Mouse (Mus musculus): ENCODE results near the gene Tmx1. TPM values are rescaled to one million over a fixed set of nuclear protein-coding genes. Genes with fewer than 3 reads are reported as not detected.

Tmx1 gene
- polyA plus RNA-seq, 1 experiment from 2014 or later, result 93.4 TPM

- ATAC-seq (replicated peaks; ENCODE audit: low FRiP score, low read depth) (no peak), DNase-seq (ENCODE audit: low spot score) (no peak)
- 96% methylated on average over 3 of the region's 3 CpGs for WGBS
- H3K9ac ChIP-seq (ENCODE audit: low read depth, low read length), result no peak overlapping the region
- TF ChIP-seq CTCF (IDR thresholded peaks at IDR 0.05; ENCODE audit: low read depth), result no peak
- H3K4me2 ChIP-seq (ENCODE audit: low read length), result no peak overlapping the region
- H3K9me3 ChIP-seq (replicated peaks; ENCODE audit: low read length), result no peaks in the 10 kb centered on the region
- no peak overlapping the region for H3K4me3 ChIP-seq (replicated peaks; ENCODE audit: low read depth, low read length)
- H3K27me3 ChIP-seq (ENCODE audit: insufficient read depth, low read length), result no peaks in the 10 kb centered on the region
- H3K4me1 ChIP-seq (replicated peaks; ENCODE audit: insufficient read depth, low read length), result 0 out of 2 replicates have a peak, but pooled peaks cover 9% of the 10 kb centered on the region
- H3K27ac ChIP-seq, result no peak overlapping the region
- no peaks in the 10 kb centered on the region for H3K36me3 ChIP-seq (ENCODE audit: insufficient read depth, low read length)
Observed at GRCm38 (mm10) chr12:70451533-70451932, 1.4 kb upstream of the Tmx1 start.

GRCm38 (mm10) chr12:70452143-70452542, 752 bp upstream of the Tmx1 start:
- no peak overlapping the region for H3K27ac ChIP-seq
- peak overlapping the region; percentile 58; the same call in 1 of the 2 replicates for H3K4me3 ChIP-seq (replicated peaks; ENCODE audit: low read depth, low read length)
- H3K9ac ChIP-seq (ENCODE audit: low read depth, low read length), result no peak overlapping the region
- 70% methylated on average over 2 of the region's 2 CpGs for WGBS
- no peaks in the 10 kb centered on the region for H3K9me3 ChIP-seq (replicated peaks; ENCODE audit: low read length)
- H3K4me1 ChIP-seq (replicated peaks; ENCODE audit: insufficient read depth, low read length), result 0 out of 2 replicates have a peak, but pooled peaks cover 9% of the 10 kb centered on the region
- no peaks in the 10 kb centered on the region for H3K27me3 ChIP-seq (ENCODE audit: insufficient read depth, low read length)
- no peak for DNase-seq (ENCODE audit: low spot score)
- no peak for TF ChIP-seq CTCF (IDR thresholded peaks at IDR 0.05; ENCODE audit: low read depth)
- peak overlapping the region; percentile 67; the same call in 1 of the 2 replicates for H3K4me2 ChIP-seq (ENCODE audit: low read length)
- 0 out of 2 replicates have a peak, but pooled peaks cover 4% of the 10 kb centered on the region for H3K36me3 ChIP-seq (ENCODE audit: insufficient read depth, low read length)
- no peak for ATAC-seq (replicated peaks; ENCODE audit: low FRiP score, low read depth)

- Histone ChIP-seq H3K9me3 (replicated peaks; ENCODE audit: low read length) (no peaks in the 10 kb centered on the region), H3K27me3 (ENCODE audit: insufficient read depth, low read length) (no peaks in the 10 kb centered on the region), H3K4me1 (replicated peaks; ENCODE audit: insufficient read depth, low read length) (0 out of 2 replicates have a peak, but pooled peaks cover 9% of the 10 kb centered on the region), H3K36me3 (ENCODE audit: insufficient read depth, low read length) (peaks cover 20% of the 10 kb centered on the region; the same call in 1 of the 2 replicates), H3K4me2 (ENCODE audit: low read length) (no peak overlapping the region), H3K9ac (ENCODE audit: low read depth, low read length) (no peak overlapping the region), H3K27ac (no peak overlapping the region), H3K4me3 (replicated peaks; ENCODE audit: low read depth, low read length) (no peak overlapping the region)
- no peak for TF ChIP-seq CTCF (IDR thresholded peaks at IDR 0.05; ENCODE audit: low read depth)
- DNase-seq (ENCODE audit: low spot score) (no peak), ATAC-seq (replicated peaks; ENCODE audit: low FRiP score, low read depth) (no peak)
- 93% methylated on average over 8 of the region's 8 CpGs for WGBS
Observed at GRCm38 (mm10) chr12:70455226-70455625, 2.3 kb downstream of the Tmx1 start.

GRCm38 (mm10) chr12:70459546-70459945, 6.7 kb downstream of the Tmx1 start:
- WGBS, result 95% methylated on average over 1 of the region's 1 CpGs
- no peaks in the 10 kb centered on the region for H3K9me3 ChIP-seq (replicated peaks; ENCODE audit: low read length)
- H3K27ac ChIP-seq, result no peak overlapping the region
- H3K4me2 ChIP-seq (ENCODE audit: low read length), result no peak overlapping the region
- no peaks in the 10 kb centered on the region for H3K4me1 ChIP-seq (replicated peaks; ENCODE audit: insufficient read depth, low read length)
- H3K36me3 ChIP-seq (ENCODE audit: insufficient read depth, low read length), result peaks cover 26% of the 10 kb centered on the region; the same call in 1 of the 2 replicates
- TF ChIP-seq CTCF (IDR thresholded peaks at IDR 0.05; ENCODE audit: low read depth), result no peak
- H3K27me3 ChIP-seq (ENCODE audit: insufficient read depth, low read length), result no peaks in the 10 kb centered on the region
- DNase-seq (ENCODE audit: low spot score) (no peak), ATAC-seq (replicated peaks; ENCODE audit: low FRiP score, low read depth) (no peak)
- no peak overlapping the region for H3K4me3 ChIP-seq (replicated peaks; ENCODE audit: low read depth, low read length)
- H3K9ac ChIP-seq (ENCODE audit: low read depth, low read length), result no peak overlapping the region

- H3K4me1 ChIP-seq (replicated peaks; ENCODE audit: insufficient read depth, low read length), result no peaks in the 10 kb centered on the region
- WGBS, result 88% methylated on average over 4 of the region's 4 CpGs
- peaks cover 22% of the 10 kb centered on the region; the same call in 1 of the 2 replicates for H3K36me3 ChIP-seq (ENCODE audit: insufficient read depth, low read length)
- ATAC-seq (replicated peaks; ENCODE audit: low FRiP score, low read depth) (no peak), DNase-seq (ENCODE audit: low spot score) (no peak)
- H3K9me3 ChIP-seq (replicated peaks; ENCODE audit: low read length), result no peaks in the 10 kb centered on the region
- H3K4me2 ChIP-seq (ENCODE audit: low read length), result no peak overlapping the region
- no peak overlapping the region for H3K9ac ChIP-seq (ENCODE audit: low read depth, low read length)
- H3K4me3 ChIP-seq (replicated peaks; ENCODE audit: low read depth, low read length), result no peak overlapping the region
- no peaks in the 10 kb centered on the region for H3K27me3 ChIP-seq (ENCODE audit: insufficient read depth, low read length)
- H3K27ac ChIP-seq, result no peak overlapping the region
- TF ChIP-seq CTCF (IDR thresholded peaks at IDR 0.05; ENCODE audit: low read depth), result no peak
Observed at GRCm38 (mm10) chr12:70464016-70464415, 11.1 kb downstream of the Tmx1 start.

- no peaks in the 10 kb centered on the region for H3K9me3 ChIP-seq (replicated peaks; ENCODE audit: low read length)
- 73% methylated on average over 3 of the region's 3 CpGs for WGBS
Observed at GRCm38 (mm10) chr12:70475336-70475735, 22.4 kb downstream of the Tmx1 start.

More at GRCm38 (mm10) chr12:70475336-70475735, 22.4 kb downstream of the Tmx1 start:
- H3K4me2 ChIP-seq (ENCODE audit: low read length), result no peak overlapping the region
- no peak for DNase-seq (ENCODE audit: low spot score)
- H3K27me3 ChIP-seq (ENCODE audit: insufficient read depth, low read length), result no peaks in the 10 kb centered on the region
- no peak overlapping the region for H3K4me3 ChIP-seq (replicated peaks; ENCODE audit: low read depth, low read length)
- ATAC-seq (replicated peaks; ENCODE audit: low FRiP score, low read depth), result no peak
- H3K9ac ChIP-seq (ENCODE audit: low read depth, low read length), result no peak overlapping the region
- TF ChIP-seq CTCF (IDR thresholded peaks at IDR 0.05; ENCODE audit: low read depth), result no peak
- H3K36me3 ChIP-seq (ENCODE audit: insufficient read depth, low read length), result no peaks in the 10 kb centered on the region
- no peak overlapping the region for H3K27ac ChIP-seq
- H3K4me1 ChIP-seq (replicated peaks; ENCODE audit: insufficient read depth, low read length), result no peaks in the 10 kb centered on the region
